Mouse (Mus musculus): ENCODE measurements at regions not wholly inside any gene's neighbourhood (a gene's known extent, or its start where the extent isn't known, plus 50 kb on each side); places are given as distances from the start of the nearest gene placed in this dataset.

- in situ Hi-C loops (cut with MboI; ENCODE audit: unreplicated experiment in 2 of 2): no loop called here
These were observed 248.5 kb downstream of the Ankrd16 start for GRCm38 (mm10) chr2:12026220-12026619.

- in situ Hi-C loops (cut with MboI; ENCODE audit: unreplicated experiment in 2 of 2): no loop called here
These were observed 256.0 kb downstream of the Ankrd16 start for GRCm38 (mm10) chr2:12033518-12034322.

GRCm38 (mm10) chr2:12034323-12034585 lies 256.6 kb downstream of the Ankrd16 start:
- in situ Hi-C loops (cut with MboI; ENCODE audit: unreplicated experiment in 2 of 2): no loop called here

- in situ Hi-C loops (cut with MboI; ENCODE audit: unreplicated experiment in 2 of 2): no loop called here
These were observed 252.3 kb downstream of the Itga8 start for GRCm38 (mm10) chr2:12049386-12049785.

GRCm38 (mm10) chr2:12049972-12050371 lies 251.8 kb downstream of the Itga8 start:
- in situ Hi-C loops (cut with MboI; ENCODE audit: unreplicated experiment in 2 of 2): no loop called here

- in situ Hi-C loops (cut with MboI; ENCODE audit: unreplicated experiment in 2 of 2): no loop called here
These were observed 248.1 kb downstream of the Itga8 start for GRCm38 (mm10) chr2:12053404-12054164.

GRCm38 (mm10) chr2:12054165-12054500 lies 247.6 kb downstream of the Itga8 start:
- in situ Hi-C loops (cut with MboI; ENCODE audit: unreplicated experiment in 2 of 2): no loop called here

Data from v-Abl transformed pro-B cells (cell line).